Mouse (Mus musculus): ENCODE data around the gene Parm1. TPM values are rescaled to one million over a fixed set of nuclear protein-coding genes. Genes with fewer than 3 reads are reported as not detected.

Gene Parm1
- polyA plus RNA-seq, 1 experiment from 2014 or later, result 6.3 TPM

DNA sequence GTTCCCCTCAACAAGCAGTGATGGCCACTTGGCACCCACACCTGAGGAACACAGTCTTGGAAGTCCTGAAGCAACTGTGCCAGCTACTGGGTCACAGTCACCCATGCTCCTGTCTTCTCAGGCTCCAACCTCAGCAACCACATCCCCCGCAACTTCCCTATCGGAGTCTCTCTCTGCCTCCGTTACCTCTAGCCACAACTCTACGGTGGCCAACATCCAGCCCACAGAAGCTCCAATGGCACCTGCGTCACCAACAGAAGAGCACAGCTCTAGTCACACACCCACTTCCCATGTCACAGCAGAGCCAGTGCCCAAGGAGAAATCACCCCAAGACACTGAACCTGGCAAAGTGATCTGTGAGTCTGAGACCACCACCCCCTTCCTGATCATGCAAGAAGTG lies 76.7 kb downstream of the Parm1 start:
- ATAC-seq (ENCODE audit: low FRiP score), result no peak
- no peak overlapping the region for H3K9ac ChIP-seq
- H3K4me1 ChIP-seq, result no peaks in the 10 kb centered on the region
- H3K9me3 ChIP-seq, result peaks cover under 1% of the 10 kb centered on the region; the same call in 1 of the 2 replicates
- no peak overlapping the region for H3K27ac ChIP-seq
- H3K4me2 ChIP-seq, result no peak overlapping the region
- no peaks in the 10 kb centered on the region for H3K27me3 ChIP-seq
- H3K36me3 ChIP-seq (replicated peaks), result no peaks in the 10 kb centered on the region
- H3K4me3 ChIP-seq (replicated peaks), result no peak overlapping the region
- over 99% methylated on average over 5 of the region's 5 CpGs for WGBS

DNA sequence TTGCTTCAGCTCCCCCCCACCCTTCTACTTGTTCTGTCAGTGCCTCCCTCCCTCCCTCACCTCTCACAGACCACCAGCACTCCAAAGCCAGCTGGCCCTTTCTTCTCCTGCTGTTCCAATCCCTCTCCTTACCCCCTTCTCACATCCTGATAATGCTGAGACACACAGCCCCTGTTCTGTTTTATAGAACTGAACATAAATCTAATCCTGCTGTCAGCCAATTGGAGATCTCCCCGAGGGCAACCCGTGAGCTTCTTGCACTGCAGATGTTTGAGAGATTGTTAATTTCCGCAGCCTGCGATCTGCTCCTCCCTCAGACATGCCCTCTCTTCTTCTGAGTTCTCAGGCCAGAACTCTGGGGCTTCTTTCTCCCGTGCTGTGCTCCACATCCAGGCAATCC lies 79.8 kb downstream of the Parm1 start:
- no peak overlapping the region for H3K4me3 ChIP-seq (replicated peaks)
- H3K9ac ChIP-seq, result no peak overlapping the region
- ATAC-seq (ENCODE audit: low FRiP score), result no peak
- H3K27ac ChIP-seq, result no peak overlapping the region
- WGBS, result 66% methylated on average over 5 of the region's 5 CpGs
- no peaks in the 10 kb centered on the region for H3K27me3 ChIP-seq
- no peak overlapping the region for H3K4me2 ChIP-seq
- no peaks in the 10 kb centered on the region for H3K9me3 ChIP-seq
- H3K36me3 ChIP-seq (replicated peaks), result no peaks in the 10 kb centered on the region
- H3K4me1 ChIP-seq, result peaks cover 2% of the 10 kb centered on the region; the same call in 1 of the 2 replicates

DNA sequence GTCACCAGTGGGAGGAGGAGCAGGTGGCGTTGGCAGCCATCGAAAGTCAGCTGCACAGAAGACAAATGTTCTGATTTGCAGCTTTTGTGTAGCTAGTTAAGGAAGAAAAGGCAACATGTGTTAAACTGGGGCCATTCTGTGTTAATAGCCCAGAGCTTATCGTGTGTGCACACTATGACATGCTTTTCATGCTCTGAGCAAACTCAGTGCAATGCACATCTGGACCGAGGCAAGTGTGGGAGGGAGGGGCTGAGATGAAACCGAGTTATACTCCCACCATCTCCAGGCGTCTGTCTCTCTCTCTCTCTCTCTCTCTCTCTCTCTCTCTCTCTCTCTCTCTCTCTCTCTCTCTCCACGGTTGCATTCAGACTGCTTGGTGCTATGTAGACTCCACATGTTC lies 82.4 kb downstream of the Parm1 start:
- Histone ChIP-seq H3K4me3 (replicated peaks) (no peak overlapping the region), H3K9ac (no peak overlapping the region), H3K9me3 (no peaks in the 10 kb centered on the region), H3K27ac (no peak overlapping the region), H3K27me3 (no peaks in the 10 kb centered on the region), H3K36me3 (replicated peaks) (no peaks in the 10 kb centered on the region), H3K4me1 (peaks cover 5% of the 10 kb centered on the region; the same call in 1 of the 2 replicates), H3K4me2 (no peak overlapping the region)
- 71% methylated on average over 6 of the region's 7 CpGs for WGBS
- ATAC-seq (ENCODE audit: low FRiP score), result no peak

DNA sequence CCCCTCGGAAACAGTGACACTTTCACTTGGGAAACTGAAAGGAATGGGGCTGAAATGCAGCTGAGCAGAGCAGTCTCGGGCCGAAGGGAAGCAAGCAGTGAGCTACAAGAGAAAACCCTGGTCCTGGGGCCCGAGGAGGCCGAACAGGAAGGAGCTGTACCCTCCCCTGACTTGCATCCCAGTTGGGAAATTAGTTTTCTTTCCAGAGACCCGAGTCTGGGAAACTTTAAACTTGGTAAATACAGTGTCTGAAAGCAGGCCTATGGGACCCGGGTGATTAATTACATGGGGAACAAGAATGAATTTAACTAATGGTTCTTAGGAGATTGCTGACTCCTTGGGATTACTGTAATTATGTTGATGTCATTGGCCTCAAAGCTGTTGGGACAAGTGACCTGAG lies 85.9 kb downstream of the Parm1 start:
- WGBS, result 72% methylated on average over 7 of the region's 7 CpGs
- H3K36me3 ChIP-seq (replicated peaks), result no peaks in the 10 kb centered on the region
- no peak for ATAC-seq (ENCODE audit: low FRiP score)
- no peaks in the 10 kb centered on the region for H3K27me3 ChIP-seq
- no peak overlapping the region for H3K9ac ChIP-seq
- H3K4me2 ChIP-seq, result no peak overlapping the region
- H3K4me1 ChIP-seq, result peaks cover 5% of the 10 kb centered on the region; the same call in 1 of the 2 replicates
- no peak overlapping the region for H3K27ac ChIP-seq
- H3K4me3 ChIP-seq (replicated peaks), result no peak overlapping the region
- H3K9me3 ChIP-seq, result no peaks in the 10 kb centered on the region

DNA sequence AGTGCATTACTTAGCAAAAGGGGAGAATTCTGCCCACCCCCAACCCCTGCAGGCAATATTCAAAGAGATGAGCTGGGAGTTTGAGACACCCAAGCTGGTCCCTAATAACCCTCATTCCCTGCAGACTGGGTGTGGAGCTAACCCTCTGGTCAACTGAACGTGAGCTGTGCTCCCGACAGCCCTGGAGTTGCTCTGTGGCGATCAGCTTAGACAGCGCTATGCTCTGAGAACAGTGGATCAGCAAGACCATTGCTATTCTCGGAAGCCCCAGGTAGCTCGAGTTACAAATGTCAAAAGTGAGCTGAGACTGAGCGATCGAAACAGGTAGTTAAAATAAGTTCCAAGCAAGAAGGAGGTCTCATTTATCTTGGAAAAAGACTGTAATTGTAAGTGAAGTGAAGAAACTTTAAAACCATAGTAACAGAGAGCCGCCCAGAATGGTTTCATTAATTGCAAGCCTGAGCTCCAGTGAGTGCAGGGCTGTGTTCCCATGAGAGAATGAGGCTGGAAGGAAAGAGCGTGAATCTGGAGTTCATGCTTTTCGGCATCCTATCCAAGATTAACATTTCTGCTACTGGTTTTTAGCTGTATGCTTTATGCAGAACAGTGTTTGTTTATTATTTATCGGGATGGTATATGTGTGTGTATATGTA lies 86.5 kb downstream of the Parm1 start:
- no peak for ATAC-seq (ENCODE audit: low FRiP score)
- Histone ChIP-seq H3K9me3 (no peaks in the 10 kb centered on the region), H3K27ac (no peak overlapping the region), H3K4me2 (no peak overlapping the region), H3K4me1 (peaks cover 5% of the 10 kb centered on the region; the same call in 1 of the 2 replicates), H3K36me3 (replicated peaks) (no peaks in the 10 kb centered on the region), H3K4me3 (replicated peaks) (no peak overlapping the region), H3K27me3 (no peaks in the 10 kb centered on the region), H3K9ac (no peak overlapping the region)
- 68% methylated on average over 12 of the region's 12 CpGs for WGBS

DNA sequence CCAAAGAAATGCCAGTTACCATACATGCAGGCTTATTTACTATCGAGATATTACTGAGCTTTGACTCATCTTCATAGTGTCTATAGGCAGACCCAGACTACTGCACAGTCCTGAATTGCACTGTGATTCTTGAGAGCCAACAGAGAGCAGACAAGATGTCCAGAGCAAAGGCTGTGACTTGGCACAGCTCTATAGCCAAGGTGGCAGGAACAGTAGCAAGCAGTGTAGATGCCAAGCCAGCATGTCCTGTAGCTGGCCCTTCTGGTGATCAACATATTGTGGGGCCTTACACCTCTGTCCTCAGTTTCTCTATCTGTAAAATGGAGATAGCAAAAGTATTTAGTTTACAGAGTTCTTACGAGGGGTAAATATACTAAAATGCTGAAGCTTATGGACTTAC lies 89.8 kb downstream of the Parm1 start:
- ATAC-seq (ENCODE audit: low FRiP score), result no peak
- no peak overlapping the region for H3K4me3 ChIP-seq (replicated peaks)
- WGBS, result 85% methylated on average over 2 of the region's 2 CpGs

DNA sequence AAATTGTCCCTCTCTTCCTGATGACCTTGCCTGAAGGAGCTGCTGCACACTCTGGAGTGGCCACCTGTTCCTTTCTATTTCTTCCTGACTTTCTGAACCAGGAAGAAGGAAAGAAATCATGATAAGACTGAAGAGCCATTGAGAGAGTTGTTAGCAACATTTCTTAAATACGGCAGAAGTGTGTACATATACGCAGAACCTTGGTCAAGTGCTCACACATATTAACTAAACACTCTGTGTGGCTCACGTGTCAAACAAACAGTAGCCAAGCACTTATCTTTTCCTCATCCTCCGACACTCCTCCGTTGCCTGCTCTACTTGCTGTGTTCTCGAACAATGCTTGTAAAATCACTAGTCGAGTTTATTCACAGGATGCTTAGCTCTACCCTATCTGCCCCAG lies 90.4 kb downstream of the Parm1 start:
- no peaks in the 10 kb centered on the region for H3K9me3 ChIP-seq
- no peak overlapping the region for H3K4me2 ChIP-seq
- H3K9ac ChIP-seq, result no peak overlapping the region
- H3K27ac ChIP-seq, result no peak overlapping the region
- ATAC-seq (ENCODE audit: low FRiP score), result no peak
- H3K27me3 ChIP-seq, result no peaks in the 10 kb centered on the region
- peaks cover 3% of the 10 kb centered on the region; the same call in 1 of the 2 replicates for H3K4me1 ChIP-seq
- 84% methylated on average over 7 of the region's 7 CpGs for WGBS
- no peak overlapping the region for H3K4me3 ChIP-seq (replicated peaks)
- H3K36me3 ChIP-seq (replicated peaks), result no peaks in the 10 kb centered on the region

More for the DNA sequence above, 89.8 kb downstream of the Parm1 start:
- no peak overlapping the region for H3K4me2 ChIP-seq
- H3K27me3 ChIP-seq, result no peaks in the 10 kb centered on the region
- H3K9me3 ChIP-seq, result no peaks in the 10 kb centered on the region
- no peak overlapping the region for H3K9ac ChIP-seq
- H3K36me3 ChIP-seq (replicated peaks), result no peaks in the 10 kb centered on the region
- H3K27ac ChIP-seq, result no peak overlapping the region
- peaks cover 3% of the 10 kb centered on the region; the same call in 1 of the 2 replicates for H3K4me1 ChIP-seq

DNA sequence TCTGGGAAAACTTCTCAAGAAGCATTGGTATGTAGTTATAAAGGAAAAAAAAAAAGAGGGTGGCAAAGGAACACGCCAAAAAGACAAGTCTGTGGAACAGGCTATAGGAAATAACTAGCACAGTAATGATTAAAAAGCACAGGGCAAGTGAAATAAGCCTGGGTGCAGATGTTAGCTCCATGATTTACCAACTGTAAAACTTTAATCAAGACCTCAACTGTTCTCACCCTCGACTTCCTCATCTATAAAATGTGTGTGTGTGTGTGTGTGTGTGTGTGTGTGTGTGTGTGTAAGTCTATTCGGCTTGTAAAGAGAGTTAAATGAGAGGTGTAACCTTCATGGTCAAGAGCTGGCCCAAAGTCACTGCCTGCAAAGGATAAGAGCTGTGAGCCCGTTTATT lies 91.6 kb downstream of the Parm1 start:
- Histone ChIP-seq H3K36me3 (replicated peaks) (no peaks in the 10 kb centered on the region), H3K9me3 (no peaks in the 10 kb centered on the region), H3K27me3 (no peaks in the 10 kb centered on the region), H3K4me2 (no peak overlapping the region), H3K9ac (no peak overlapping the region), H3K4me3 (replicated peaks) (no peak overlapping the region), H3K4me1 (no peaks in the 10 kb centered on the region), H3K27ac (no peak overlapping the region)
- no peak for ATAC-seq (ENCODE audit: low FRiP score)
- 79% methylated on average over 4 of the region's 4 CpGs for WGBS

DNA sequence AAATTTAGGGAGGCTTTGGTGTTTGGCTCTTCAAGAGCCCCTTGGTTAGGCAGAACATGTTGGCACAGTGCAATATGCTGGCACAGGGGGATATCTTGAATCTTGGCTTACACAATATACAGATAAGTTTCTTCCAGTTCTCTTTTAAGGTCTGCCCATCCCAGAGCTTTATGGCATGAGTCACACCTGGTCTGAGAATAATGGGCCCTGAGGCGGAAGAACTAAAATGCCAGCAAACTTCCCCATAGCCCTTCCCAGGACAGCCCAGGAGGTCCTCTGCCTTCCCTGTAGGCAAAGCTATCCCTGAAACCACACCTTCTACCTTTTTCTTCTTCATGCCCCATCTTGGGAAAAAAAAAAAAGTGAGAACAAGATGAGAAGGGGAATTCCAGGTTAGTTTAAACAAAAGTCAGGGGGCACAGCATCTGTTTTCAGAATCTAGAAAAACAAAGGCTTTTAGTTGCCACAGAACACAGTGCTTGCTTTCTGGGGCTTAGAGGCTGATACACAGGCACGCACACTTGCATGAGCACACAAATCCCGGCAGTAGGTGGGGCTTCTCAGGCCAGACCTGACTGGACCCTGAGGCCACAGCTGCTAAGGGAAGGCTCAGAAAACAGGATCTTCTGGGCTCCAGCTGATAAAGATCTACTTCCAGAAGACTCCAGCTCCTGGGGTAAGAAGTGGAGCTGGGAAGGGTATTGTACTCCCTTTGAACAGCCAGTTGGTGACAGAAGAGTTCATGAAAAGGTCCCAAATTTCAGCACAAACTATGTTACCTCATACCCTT lies 92.3 kb downstream of the Parm1 start:
- no peak overlapping the region for H3K4me2 ChIP-seq
- H3K9me3 ChIP-seq, result no peaks in the 10 kb centered on the region
- no peaks in the 10 kb centered on the region for H3K36me3 ChIP-seq (replicated peaks)
- no peak for ATAC-seq (ENCODE audit: low FRiP score)
- WGBS, result 90% methylated on average over 3 of the region's 3 CpGs
- H3K27me3 ChIP-seq, result no peaks in the 10 kb centered on the region
- H3K4me3 ChIP-seq (replicated peaks), result no peak overlapping the region
- no peak overlapping the region for H3K9ac ChIP-seq
- H3K4me1 ChIP-seq, result no peaks in the 10 kb centered on the region
- H3K27ac ChIP-seq, result no peak overlapping the region

DNA sequence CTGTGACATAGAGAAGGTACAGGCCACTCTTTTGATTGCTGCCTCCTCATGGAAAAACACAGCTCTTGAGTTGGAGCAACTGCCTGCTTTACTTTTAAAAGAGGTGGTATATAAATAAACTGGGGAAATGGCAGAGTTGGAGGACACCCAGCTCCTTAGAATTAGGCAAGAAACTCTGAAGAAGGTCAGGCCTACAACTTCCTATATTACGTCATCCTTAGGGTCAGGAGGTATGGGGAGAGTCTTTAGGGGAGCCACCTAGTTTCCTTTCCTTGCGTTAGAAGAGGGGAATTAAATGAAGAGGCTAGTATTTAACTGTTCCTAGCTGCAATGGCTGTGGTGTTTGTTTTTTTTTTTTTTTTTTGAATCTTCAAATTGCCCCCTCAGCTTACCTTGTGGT lies 93.1 kb downstream of the Parm1 start:
- H3K4me1 ChIP-seq, result no peaks in the 10 kb centered on the region
- no peak overlapping the region for H3K4me2 ChIP-seq
- H3K27ac ChIP-seq, result no peak overlapping the region
- ATAC-seq (ENCODE audit: low FRiP score), result no peak
- no peaks in the 10 kb centered on the region for H3K27me3 ChIP-seq
- H3K4me3 ChIP-seq (replicated peaks), result no peak overlapping the region
- no peaks in the 10 kb centered on the region for H3K36me3 ChIP-seq (replicated peaks)
- no peak overlapping the region for H3K9ac ChIP-seq
- WGBS, result 84% methylated on average over 2 of the region's 2 CpGs
- no peaks in the 10 kb centered on the region for H3K9me3 ChIP-seq

DNA sequence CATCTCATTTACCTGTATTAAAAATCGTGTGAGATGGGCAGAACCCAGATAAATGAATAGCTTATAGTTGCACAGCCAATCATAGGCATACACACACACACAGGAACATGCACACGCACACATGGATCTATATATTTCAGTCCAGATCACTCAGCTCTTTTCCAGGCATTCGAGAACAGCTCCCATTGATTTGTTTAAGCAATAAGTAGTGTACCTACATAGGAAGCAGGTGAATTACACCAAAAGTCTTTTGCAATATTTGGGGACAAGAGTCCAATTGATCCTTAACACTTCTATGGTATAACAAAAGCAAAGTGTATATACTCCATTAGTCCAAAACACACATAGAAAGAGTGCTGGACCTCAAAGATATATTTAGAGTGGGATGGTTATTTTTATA lies 94.2 kb downstream of the Parm1 start:
- Histone ChIP-seq H3K27ac (no peak overlapping the region), H3K4me2 (no peak overlapping the region), H3K9ac (no peak overlapping the region), H3K27me3 (no peaks in the 10 kb centered on the region), H3K9me3 (no peaks in the 10 kb centered on the region), H3K4me1 (no peaks in the 10 kb centered on the region), H3K4me3 (replicated peaks) (no peak overlapping the region), H3K36me3 (replicated peaks) (no peaks in the 10 kb centered on the region)
- ATAC-seq (ENCODE audit: low FRiP score), result no peak
- whole genome bisulfite sequencing, result 83% methylated on average over 3 of the region's 3 CpGs

DNA sequence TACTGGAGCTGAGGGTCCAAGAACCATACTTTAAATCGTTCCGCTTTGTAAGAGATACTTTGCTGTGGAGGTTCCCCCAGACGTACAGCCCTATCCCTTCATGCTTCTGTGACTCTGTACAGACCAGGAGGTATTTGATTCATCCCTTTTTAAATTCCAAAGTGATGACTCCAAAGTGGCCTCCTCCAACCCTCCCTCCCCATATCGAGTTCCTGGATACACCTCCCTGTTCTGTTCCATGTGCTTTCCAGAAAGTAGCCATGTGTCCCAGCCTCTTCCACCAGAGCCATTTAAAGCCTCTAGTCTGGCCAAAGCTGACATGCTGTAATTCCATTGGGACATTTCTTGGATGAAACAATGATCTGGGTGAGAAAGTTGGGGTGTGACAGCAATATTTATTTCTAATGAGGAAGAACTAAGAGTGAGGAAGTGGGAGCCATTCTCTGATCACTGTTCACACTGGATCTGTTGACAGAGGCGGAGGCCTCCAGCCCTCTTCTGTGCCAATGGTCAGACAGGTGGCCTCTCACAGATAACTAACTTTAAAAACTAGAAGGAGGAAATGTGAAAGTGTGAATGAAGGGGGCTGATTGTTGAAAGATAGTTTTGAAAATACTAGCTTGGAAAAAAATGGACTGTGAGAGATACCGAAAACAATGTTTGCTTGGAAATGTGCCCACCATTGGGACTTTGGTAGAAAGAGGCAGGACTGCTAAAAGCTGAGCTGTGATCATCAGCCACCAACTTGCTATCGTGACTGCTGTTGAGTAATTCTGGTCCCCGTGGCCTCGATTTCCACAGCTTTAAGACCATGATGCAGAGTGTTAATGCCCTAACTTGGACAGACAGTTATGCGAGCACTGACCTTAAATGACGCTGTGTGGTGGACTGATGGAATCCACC lies 100.2 kb downstream of the Parm1 start:
- Histone ChIP-seq H3K4me3 (replicated peaks) (no peak overlapping the region), H3K36me3 (replicated peaks) (no peaks in the 10 kb centered on the region)
- WGBS, result 88% methylated on average over 11 of the region's 11 CpGs

More for the DNA sequence above, 100.2 kb downstream of the Parm1 start:
- H3K9me3 ChIP-seq, result no peaks in the 10 kb centered on the region
- H3K9ac ChIP-seq, result no peak overlapping the region
- ATAC-seq (ENCODE audit: low FRiP score), result no peak
- no peaks in the 10 kb centered on the region for H3K4me1 ChIP-seq
- no peak overlapping the region for H3K27ac ChIP-seq
- H3K4me2 ChIP-seq, result no peak overlapping the region
- no peaks in the 10 kb centered on the region for H3K27me3 ChIP-seq

All from forebrain, embryonic 12.5 days (tissue).